Mouse (Mus musculus) lung, postnatal 10 days (tissue): Measurements from ENCODE around the gene Angptl2.
A peak's percentile ranks its signal among the peaks of the same experiment; 100 is the strongest.

ENCODE experiments used
- DNase-seq: peaks from one replicate; pipeline ENCODE4 v3.0.0; 2021

Gene Angptl2

DNA sequence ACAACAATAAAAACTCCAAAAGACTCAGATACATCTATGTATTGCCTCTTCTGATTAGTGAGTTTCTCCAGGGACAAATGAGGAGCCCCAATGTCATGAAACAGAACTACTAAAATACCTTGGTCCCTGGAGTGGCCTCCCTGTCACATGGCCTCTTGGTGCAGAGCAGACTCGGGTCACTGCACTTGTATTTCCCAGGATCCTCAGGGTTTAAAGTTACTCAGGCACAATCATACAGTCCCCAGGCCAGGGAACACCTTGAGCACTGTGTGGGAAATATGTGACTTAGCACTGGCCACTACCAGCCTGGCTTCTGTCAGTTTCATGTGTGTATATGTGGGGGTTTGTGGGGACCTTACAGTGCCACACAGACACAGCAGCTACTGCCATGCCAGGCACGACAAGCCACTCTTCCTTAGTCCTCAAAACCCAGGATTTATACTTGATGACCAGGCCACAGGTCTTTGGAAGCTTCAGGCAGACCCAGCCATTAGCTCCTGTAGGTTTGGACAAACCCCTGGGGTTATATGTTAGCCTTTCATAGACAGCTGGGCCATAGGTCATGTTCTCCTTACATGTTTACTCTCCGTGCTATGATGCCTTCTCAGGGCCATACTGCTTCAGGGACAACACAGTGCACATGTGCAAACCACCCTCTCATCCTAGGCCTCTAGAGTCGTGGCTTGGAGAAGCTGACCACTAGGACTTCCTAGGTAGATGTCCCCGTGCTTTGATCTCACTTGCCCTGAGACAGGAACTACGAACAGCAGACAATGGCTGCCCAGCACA, 17.1 kb downstream of the Angptl2 start:
- no peak for DNase-seq

DNA sequence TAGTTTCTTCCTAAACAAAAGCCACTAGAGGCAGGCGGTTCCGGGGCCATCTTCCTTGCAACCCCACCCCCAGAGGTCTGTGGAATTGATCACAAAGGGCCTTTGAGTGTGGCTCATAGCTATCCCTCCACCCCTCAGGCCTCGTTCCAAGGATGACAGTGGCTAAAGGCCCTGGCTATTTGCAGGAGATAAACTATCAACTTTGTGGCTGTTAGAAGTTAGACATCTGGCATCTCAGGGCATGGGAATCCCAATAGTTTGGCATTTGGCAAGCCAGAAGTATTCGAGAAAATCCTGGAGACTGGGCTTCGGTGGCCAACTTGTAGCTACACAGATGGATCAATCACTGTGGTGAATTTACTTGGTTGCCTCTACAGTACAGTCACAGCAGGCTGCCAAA, 18.0 kb downstream of the Angptl2 start:
- DNase-seq: no peak

DNA sequence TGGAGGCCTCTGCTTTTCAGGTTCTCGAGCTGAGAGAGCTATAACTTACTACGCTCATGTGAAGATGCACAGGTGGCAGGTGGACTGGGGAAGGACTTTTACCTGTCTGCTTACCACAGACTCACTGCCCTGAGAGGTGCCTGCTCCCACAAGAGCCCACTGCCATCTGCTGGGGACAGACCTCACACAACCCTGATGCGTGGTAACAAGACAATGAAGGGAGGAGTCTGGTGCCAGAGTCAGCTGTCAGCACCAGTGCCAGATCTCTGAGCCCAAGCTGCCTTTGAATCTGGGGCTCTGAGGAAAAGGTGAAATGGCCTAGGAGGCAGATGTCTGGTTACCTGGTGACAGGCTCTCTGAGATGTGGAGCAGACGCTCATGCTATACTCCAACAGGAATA, 19.0 kb downstream of the Angptl2 start:
- no peak for DNase-seq

- DNase-seq: no peak
Observed at GRCm38 (mm10) chr2:33237581-33237980, 21.7 kb downstream of the Angptl2 start.

DNA sequence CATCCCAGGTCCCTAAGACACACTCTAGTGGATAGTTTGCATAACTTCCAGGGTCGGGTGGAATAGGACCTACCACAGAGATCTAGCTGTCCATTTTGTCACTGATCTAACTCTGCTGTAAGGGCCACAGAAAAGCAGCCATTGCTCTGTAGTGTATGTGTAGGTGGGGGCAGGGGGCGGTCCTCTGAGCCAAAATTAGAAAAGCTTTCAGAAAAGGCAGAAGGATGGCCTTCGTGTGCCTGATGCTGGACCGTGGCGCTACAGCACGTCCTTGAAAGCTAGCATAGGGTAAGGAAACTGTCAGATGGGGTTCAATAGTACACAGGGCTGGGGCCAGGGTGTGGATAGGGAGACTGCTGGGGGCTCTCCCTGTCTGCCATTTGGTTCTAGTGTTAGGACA, 29.0 kb downstream of the Angptl2 start:
- no peak for DNase-seq

GRCm38 (mm10) chr2:33245350-33245749, 29.5 kb downstream of the Angptl2 start:
- DNase-seq: no peak

GRCm38 (mm10) chr2:33246841-33247240, 31.0 kb downstream of the Angptl2 start:
- DNase-seq: no peak

GRCm38 (mm10) chr2:33248549-33248948, 32.7 kb downstream of the Angptl2 start:
- no peak for DNase-seq

GRCm38 (mm10) chr2:33249922-33250633, 34.2 kb downstream of the Angptl2 start:
- peak; percentile 60 for DNase-seq

- no peak for DNase-seq
Observed at GRCm38 (mm10) chr2:33252751-33253150, 36.9 kb downstream of the Angptl2 start.

- DNase-seq: no peak
Observed at GRCm38 (mm10) chr2:33253572-33254190, 37.8 kb downstream of the Angptl2 start.

- DNase-seq: peak; percentile 54
Observed at GRCm38 (mm10) chr2:33254318-33254985, 38.6 kb downstream of the Angptl2 start.

GRCm38 (mm10) chr2:33256769-33257537, 41.1 kb downstream of the Angptl2 start:
- no peak for DNase-seq

GRCm38 (mm10) chr2:33260772-33261171, 44.9 kb downstream of the Angptl2 start:
- DNase-seq: no peak

DNA sequence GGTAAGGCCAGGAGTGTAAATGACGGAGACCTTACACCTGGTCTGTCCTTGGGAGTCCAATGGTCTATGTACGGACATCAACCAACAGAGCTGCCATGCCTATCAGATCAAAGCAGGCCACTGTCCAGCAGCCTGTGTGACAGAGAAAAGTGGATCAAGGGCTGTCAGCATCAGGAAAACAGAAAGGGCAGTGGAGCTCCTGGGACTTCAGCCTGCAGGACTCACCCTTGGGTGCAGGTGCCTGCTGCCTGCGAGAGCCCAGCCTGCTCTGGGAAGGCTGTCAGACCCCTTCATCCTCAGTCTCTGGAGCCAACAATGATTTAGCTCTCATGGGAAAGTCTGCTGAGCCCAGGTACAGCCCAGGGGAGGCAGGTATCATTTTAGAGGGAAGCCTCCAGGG, 45.6 kb downstream of the Angptl2 start:
- DNase-seq: no peak

- no peak for DNase-seq
Observed at GRCm38 (mm10) chr2:33265793-33266192, 49.9 kb downstream of the Angptl2 start.

DNA sequence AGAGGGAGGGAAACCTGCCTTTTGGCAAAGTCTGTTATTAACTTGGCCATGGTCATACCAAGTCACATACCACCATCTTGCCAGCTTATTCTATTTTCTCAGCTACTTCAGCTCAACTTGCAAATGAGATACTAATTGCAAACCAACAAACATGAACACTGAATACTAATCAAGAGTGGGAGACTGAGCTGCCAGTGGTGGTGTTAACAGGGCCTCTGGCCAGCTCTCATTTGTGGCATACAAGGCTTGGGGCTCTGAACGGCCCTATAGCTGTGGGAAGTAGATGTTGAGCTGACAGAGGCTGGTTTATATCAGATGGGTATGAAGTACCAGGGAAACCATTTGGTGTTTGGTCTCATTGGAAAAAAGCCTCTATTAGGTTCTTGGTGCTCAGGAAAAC, 51.2 kb downstream of the Angptl2 start:
- no peak for DNase-seq

DNA sequence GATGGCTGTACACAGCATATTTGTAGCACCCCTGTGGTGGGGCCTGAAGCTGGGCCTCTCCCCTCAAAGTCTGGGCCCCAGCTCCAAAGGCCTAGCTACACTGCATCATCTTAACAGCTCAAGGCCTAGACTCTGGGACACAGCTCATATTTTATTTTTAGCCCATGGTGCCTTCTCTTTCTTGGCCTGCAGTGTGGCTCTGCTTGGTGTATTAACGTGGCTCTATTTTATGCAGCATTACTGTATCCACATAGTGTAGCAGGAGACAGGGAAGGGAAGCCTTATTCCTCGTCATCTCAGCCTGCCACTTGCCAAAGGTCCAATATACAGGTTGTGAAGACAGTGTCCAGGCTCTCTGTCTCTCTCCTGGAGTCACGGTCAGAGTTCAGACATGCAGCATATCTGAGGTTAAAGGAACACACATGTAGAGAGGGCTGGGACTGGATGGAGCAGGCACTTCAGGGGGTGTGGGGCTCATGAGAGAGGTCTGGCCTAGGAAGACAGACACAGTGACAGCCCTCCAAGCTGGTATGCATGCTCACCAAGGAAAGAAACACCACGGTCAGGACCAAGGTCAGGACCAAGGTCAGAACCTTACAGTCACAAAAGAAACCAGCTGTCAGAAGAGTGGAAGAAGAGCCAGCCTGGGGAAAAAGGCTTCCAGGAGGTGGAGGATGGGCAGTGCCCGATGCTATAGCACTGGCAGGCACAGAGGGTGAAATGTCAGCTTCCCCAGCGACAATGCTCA, 52.7 kb downstream of the Angptl2 start:
- DNase-seq: no peak

DNA sequence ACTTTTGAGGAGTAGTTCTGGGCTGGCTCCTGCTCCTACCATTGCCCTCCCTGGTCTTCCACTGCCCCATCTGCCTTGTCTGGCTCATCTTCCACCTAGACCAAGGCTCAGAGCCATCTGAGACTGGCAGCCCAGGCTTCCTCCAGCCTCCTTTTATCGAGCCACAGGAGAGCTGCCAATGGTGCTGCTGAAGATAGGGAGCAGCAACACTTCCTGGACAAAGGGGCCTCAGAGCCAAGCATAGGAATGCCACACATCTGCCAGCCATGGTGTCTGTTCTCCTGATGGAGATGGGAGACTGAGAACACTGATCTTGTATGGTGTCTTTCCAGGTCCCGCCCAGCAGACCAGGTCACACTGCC, 53.2 kb downstream of the Angptl2 start:
- DNase-seq: no peak

GRCm38 (mm10) chr2:33270569-33270968, 54.7 kb downstream of the Angptl2 start:
- DNase-seq: no peak

DNA sequence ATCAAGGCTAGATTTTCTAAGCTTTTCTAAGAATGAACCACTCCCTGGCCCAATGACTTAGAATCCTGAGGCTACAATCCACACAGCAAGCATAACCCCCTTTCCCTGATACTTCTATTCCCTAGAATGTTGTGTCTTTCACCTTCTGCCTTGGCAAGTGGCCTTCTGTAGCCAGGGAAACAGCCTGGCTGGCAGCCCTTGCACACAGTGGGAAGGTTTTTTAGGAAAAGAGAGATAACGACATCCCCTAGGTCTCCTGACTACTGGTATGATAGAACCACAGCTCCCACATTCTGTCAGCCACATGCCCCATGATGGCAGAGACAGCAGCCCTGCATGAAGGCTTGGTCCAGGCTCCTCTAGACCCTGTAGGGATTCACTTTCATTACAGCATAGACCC, 55.6 kb downstream of the Angptl2 start:
- no peak for DNase-seq
